Mouse (Mus musculus) liver, adult 2 months (tissue): ENCODE results near the gene Pkp2. TPM values are rescaled to one million over a fixed set of nuclear protein-coding genes. Genes with fewer than 3 reads are reported as not detected.
"Not testable (repeated sequence)": the region's sequence is repeated elsewhere in the genome, so short reads cannot be mapped to it uniquely, and the experiment has no call there.

ENCODE experiments used
- DNase-seq: peaks from one replicate; pipeline ENCODE4 v3.0.0-alpha.2; 2011; ENCODE audit warnings: low read depth, low spot score; ENCODE audit errors: extremely low read depth
- H3K27ac ChIP-seq: fragments of 200-500 bp; replicated peaks from 2 replicates; pipeline ENCODE4 v1.5.1; 2012; ENCODE audit warnings: low read depth, mild to moderate bottlenecking, control low read depth, inconsistent platforms, low read length; ENCODE audit not compliant: insufficient read depth
- H3K27me3 ChIP-seq: fragments of 200-500 bp; 2 replicates; pipeline ENCODE4 v1.6.1; 2012; ENCODE audit warnings: mild to moderate bottlenecking, moderate library complexity, low read length, inconsistent platforms; ENCODE audit not compliant: control insufficient read depth, insufficient read depth
- H3K36me3 ChIP-seq: fragments of 200-500 bp; 2 replicates; pipeline ENCODE4 v1.6.1; 2012; ENCODE audit warnings: low read length, inconsistent platforms; ENCODE audit not compliant: control insufficient read depth, insufficient read depth
- H3K4me1 ChIP-seq: fragments of 200-500 bp; 2 replicates; pipeline ENCODE4 v1.6.1; 2011; ENCODE audit warnings: low read length; ENCODE audit not compliant: control insufficient read depth, insufficient read depth
- H3K4me3 ChIP-seq: fragments of 200-500 bp; 2 replicates; pipeline ENCODE4 v1.5.1; 2011; ENCODE audit warnings: low read depth, mild to moderate bottlenecking, control low read depth, low read length, moderate library complexity; ENCODE audit not compliant: insufficient read depth
- H3K79me2 ChIP-seq: fragments of 200-500 bp; 2 replicates; pipeline ENCODE4 v1.6.1; 2012; ENCODE audit warnings: inconsistent platforms, mild to moderate bottlenecking, low read length, moderate library complexity; ENCODE audit not compliant: control insufficient read depth, insufficient read depth
- H3K9ac ChIP-seq: fragments of 200-500 bp; 2 replicates; pipeline ENCODE4 v1.6.1; 2012; ENCODE audit warnings: low read depth, mild to moderate bottlenecking, control low read depth, inconsistent platforms, low read length
- CTCF ChIP-seq: fragments of 200-500 bp; IDR thresholded peaks from 2 replicates; pipeline ENCODE4 v1.5.1; 2011; ENCODE audit warnings: low read depth, low read length, control low read depth
- POLR2A ChIP-seq: fragments of 200-500 bp; IDR thresholded peaks from 2 replicates; pipeline ENCODE4 v1.6.1; 2011; ENCODE audit warnings: low read length, control low read depth; ENCODE audit not compliant: insufficient read depth; ENCODE audit errors: extremely low read depth
- WGBS: fragments of 180-500 bp; shearing (Covaris S2); methylation state at CpG from one replicate; pipeline ENCODE4 v1.1.7; 2018; 5-methylcytosine and 5-hydroxymethylcytosine counted together
- polyA plus RNA-seq: library from polyadenylated mRNA; depleted of rRNA; stranded (reverse); fragments of >200 nt; gene quantifications from 2 replicates; pipeline ENCODE4 v1.2.3, GENCODE M21; 2012; rRNA removed
- total RNA-seq: library from RNA; depleted of rRNA; stranded (reverse); fragments of >200 nt; gene quantifications from 2 replicates; pipeline ENCODE4 v1.2.3, GENCODE M21; 2014; rRNA removed

Pkp2 gene
- total RNA-seq (26.0 and 32.6 TPM in 2 replicates), polyA plus RNA-seq (19.8 and 23.1 TPM in 2 replicates)

DNA sequence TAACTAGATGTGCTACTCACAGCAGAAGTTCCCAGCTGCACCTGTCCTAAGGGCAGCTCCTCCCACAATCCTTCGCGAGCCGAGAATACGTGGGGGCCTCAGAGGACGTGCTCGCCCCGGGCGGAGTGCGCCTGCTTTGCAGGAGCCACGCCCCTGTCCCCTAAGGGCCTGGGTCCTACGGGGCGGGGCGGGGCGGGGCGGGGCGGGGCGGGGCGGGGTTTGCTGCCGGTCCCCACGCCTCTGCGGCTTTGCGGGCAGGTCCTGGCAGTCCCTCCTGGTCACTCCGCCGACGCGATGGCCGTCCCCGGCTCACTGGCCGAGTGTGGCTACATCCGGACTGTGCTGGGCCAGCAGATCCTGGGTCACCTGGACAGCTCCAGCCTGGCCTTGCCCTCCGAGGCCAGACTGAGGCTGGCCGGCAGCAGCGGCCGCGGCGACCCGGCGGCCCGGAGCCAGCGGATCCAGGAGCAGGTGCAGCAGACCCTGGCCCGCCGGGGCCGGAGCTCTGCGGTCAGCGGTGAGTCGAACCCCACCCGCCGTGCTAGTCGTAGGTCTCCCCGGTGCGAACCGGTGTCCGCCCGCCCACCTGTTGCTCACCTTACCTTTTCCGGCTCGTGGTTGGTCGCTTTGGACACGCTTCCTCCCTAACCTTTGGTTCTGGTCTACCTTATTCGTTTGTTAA, at the start of gene Pkp2:
TSS of gene Pkp2 (plus strand) at position 240 of the 682 bp plus-strand sequence.
- Histone ChIP-seq H3K27ac (peak within 1 kb of the TSS; percentile 85), H3K27me3 (no peaks in the 10 kb centered on the region)

DNA sequence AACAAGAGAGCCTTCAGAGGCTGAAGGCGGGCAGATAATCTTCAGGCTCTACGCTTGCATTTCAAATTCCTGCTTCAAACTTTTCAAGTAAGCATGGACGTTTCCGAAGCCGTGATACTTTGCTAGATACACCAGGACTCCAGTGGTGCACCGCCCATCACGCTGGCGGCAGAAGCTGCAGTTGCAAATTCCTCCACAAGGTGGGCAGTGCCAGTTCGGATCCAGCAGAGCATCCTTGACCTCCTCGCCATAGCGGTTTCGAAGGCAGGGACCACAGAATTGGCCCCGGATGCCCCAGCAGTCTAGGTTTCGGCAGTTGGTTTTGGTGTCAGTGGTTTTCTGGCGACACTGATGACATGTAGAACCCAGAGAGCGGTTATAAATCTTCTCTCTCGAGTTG, 15.7 kb upstream of the Pkp2 start:
- 70% methylated on average over 17 of the region's 17 CpGs for WGBS
- no peaks in the 10 kb centered on the region for H3K4me1 ChIP-seq

More for the DNA sequence above, at the start of gene Pkp2:
- H3K4me1 ChIP-seq: peaks cover 13% of the 10 kb centered on the region
- TF ChIP-seq CTCF (no peak), POLR2A (peak; percentile 90)
- peak within 1 kb of the TSS; percentile 86 for H3K4me3 ChIP-seq
- H3K79me2 ChIP-seq: peaks cover 10% of the 10 kb centered on the region; the same call in 1 of the 2 replicates
- peak within 1 kb of the TSS; percentile 85 for H3K9ac ChIP-seq
- H3K36me3 ChIP-seq: no peaks in the 10 kb centered on the region
- peak; percentile 85 for DNase-seq
- WGBS: 2% methylated on average over 52 of the region's 59 CpGs

DNA sequence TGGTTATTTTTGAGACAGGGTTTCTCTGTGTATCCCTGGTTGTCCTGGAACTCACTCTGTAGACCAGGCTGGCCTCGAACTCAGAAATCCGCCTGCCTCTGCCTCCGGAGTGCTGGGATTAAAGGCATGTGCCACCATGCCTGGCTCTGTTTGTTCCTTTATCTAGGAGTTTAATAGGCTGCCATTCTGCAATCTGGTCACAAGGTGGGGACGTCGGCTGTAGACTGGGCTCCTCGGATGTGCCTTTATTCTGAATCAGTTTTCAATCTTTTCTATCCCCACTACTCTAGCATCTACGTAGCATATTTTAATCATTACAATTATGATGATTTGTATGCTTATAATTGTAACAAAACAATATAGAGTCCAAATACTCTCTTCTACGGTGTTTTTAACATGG, 11.1 kb upstream of the Pkp2 start:
- peak; percentile 43 for DNase-seq
- H3K4me3 ChIP-seq, H3K79me2 ChIP-seq, H3K27me3 ChIP-seq, H3K9ac ChIP-seq, H3K4me1 ChIP-seq, H3K27ac ChIP-seq, H3K36me3 ChIP-seq: not testable (repeated sequence)
- TF ChIP-seq CTCF: peak; percentile 83
- 26% methylated on average over 8 of the region's 8 CpGs for WGBS

More for the DNA sequence above, 15.7 kb upstream of the Pkp2 start:
- H3K36me3 ChIP-seq: no peaks in the 10 kb centered on the region
- H3K4me3 ChIP-seq: no peak overlapping the region
- no peaks in the 10 kb centered on the region for H3K79me2 ChIP-seq
- H3K27ac ChIP-seq: no peak overlapping the region
- no peak overlapping the region for H3K9ac ChIP-seq
- no peak for DNase-seq
- 0 out of 2 replicates have a peak, but pooled peaks cover 2% of the 10 kb centered on the region for H3K27me3 ChIP-seq
- TF ChIP-seq POLR2A (no peak), CTCF (peak; percentile 9; the same call in 1 of the 2 replicates)

DNA sequence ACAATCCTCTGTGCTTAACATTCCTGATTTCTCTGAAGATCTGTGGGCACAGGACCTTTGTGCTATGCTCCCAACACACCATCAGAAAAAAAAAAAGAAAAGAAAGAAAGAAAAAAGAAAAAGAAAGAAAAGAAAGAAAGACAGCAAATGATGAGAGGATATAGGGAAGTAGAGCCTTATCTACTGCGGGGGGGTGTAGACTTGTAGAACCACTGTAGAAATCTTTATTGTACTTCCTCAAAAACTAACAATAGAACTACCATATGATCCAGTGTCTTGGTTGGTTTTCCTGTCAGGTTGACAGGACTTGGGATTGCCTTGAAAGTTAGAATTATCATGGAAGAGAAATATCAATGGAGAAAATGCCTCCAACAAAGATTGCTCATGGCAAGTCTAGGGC, 8.5 kb upstream of the Pkp2 start:
- TF ChIP-seq POLR2A (no peak), CTCF (no peak)
- H3K79me2 ChIP-seq: no peaks in the 10 kb centered on the region
- 0 out of 2 replicates have a peak, but pooled peaks cover 2% of the 10 kb centered on the region for H3K27me3 ChIP-seq
- no peak overlapping the region for H3K9ac ChIP-seq
- H3K27ac ChIP-seq: no peak overlapping the region
- H3K36me3 ChIP-seq: no peaks in the 10 kb centered on the region
- WGBS: 84% methylated on average over 1 of the region's 1 CpGs
- H3K4me3 ChIP-seq: no peak overlapping the region
- DNase-seq: no peak
- H3K4me1 ChIP-seq: no peaks in the 10 kb centered on the region

DNA sequence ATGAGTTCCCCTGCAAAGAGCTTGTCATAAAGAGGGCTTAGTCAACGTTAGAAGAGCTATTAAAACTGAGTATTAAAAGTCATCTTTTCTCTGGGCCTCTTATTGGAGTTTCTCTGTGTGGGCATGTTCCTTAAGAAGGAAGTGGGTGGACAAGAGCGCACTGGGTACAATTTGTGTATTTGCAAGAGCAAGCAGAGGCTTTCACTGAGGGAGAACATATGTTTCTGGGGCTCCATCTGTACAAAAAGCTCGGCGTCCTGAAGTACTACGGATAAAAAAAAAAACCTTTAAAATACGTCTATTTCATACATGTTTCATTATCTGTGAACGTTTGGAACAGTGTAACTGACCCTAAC, 417 bp upstream of the Pkp2 start:
- peaks cover 13% of the 10 kb centered on the region for H3K4me1 ChIP-seq
- H3K27ac ChIP-seq: no peak overlapping the region
- no peak for DNase-seq
- 20% methylated on average over 7 of the region's 7 CpGs for WGBS
- no peaks in the 10 kb centered on the region for H3K27me3 ChIP-seq
- peaks cover 10% of the 10 kb centered on the region; the same call in 1 of the 2 replicates for H3K79me2 ChIP-seq
- no peaks in the 10 kb centered on the region for H3K36me3 ChIP-seq
- no peak for TF ChIP-seq CTCF
- TF ChIP-seq POLR2A: no peak
- H3K9ac ChIP-seq: no peak overlapping the region
- peak overlapping the region; percentile 39 for H3K4me3 ChIP-seq

DNA sequence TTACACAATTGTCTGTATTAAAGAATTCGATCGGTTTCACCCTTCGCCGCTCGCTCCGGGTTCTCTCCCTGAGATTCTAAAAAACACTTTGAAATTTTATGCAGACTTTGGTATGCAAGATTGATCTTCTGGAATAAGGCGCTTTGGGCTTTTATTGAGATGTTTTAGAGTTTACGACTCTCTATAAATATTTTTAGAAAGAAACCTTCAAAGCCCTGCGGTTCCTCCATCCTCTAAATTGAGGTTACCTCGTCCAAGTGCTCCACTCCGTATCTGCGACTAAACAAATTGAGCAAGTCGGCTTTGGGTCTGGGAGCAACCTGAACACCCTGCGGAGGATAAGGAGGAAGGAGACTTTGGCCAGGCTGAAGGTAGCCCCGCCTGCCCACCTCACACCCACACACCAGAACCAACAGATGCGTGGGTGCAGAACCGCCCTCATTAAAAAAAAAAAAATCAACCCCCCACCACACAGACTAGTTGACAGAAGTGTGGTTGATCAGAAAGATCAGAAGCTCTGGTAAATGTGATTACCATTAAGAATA, 715 bp downstream of the Pkp2 start:
- 1% methylated on average over 17 of the region's 17 CpGs for WGBS
- peak overlapping the region; percentile 85 for H3K9ac ChIP-seq
- TF ChIP-seq POLR2A (no peak), CTCF (no peak)
- H3K79me2 ChIP-seq: peaks cover 10% of the 10 kb centered on the region; the same call in 1 of the 2 replicates
- no peaks in the 10 kb centered on the region for H3K27me3 ChIP-seq
- H3K36me3 ChIP-seq: no peaks in the 10 kb centered on the region
- DNase-seq: peak; percentile 78
- H3K4me1 ChIP-seq: peaks cover 13% of the 10 kb centered on the region
- peak overlapping the region; percentile 85 for H3K27ac ChIP-seq
- peak overlapping the region; percentile 86 for H3K4me3 ChIP-seq
